Mouse (Mus musculus) G1E (cell line): ENCODE results near the gene Sys1. TPM values are rescaled to one million over a fixed set of nuclear protein-coding genes. Genes with fewer than 3 reads are reported as not detected.

Experiments
- ATAC-seq: 2 replicates; pipeline ENCODE4 v1.8.0; 2016; ENCODE audit warnings: mild to moderate bottlenecking; ENCODE audit not compliant: insufficient number of reproducible peaks, poor library complexity, low FRiP score, severe bottlenecking; ENCODE audit errors: extremely low read depth
- DNase-seq: peaks from one replicate; pipeline ENCODE4 v3.0.0; 2012; ENCODE audit warnings: low spot score
- H3K27me3 ChIP-seq: 2 replicates; pipeline ENCODE4 v1.6.1; 2012; ENCODE audit warnings: mild to moderate bottlenecking, low read length, inconsistent platforms; ENCODE audit not compliant: insufficient read depth
- H3K36me3 ChIP-seq: replicated peaks from 2 replicates; pipeline ENCODE3; 2012; ENCODE audit warnings: mild to moderate bottlenecking, inconsistent platforms
- H3K4me1 ChIP-seq: 2 replicates; pipeline ENCODE4 v1.6.1; 2012; ENCODE audit warnings: low read depth, low read length, inconsistent platforms, mixed read lengths; ENCODE audit not compliant: insufficient read depth
- H3K4me3 ChIP-seq: 2 replicates; pipeline ENCODE4 v1.5.1; 2012; ENCODE audit warnings: low read depth, mild to moderate bottlenecking, inconsistent platforms, low read length, moderate library complexity, mixed read lengths
- H3K9me3 ChIP-seq: replicated peaks from 2 replicates; pipeline ENCODE4 v1.6.1; 2012; ENCODE audit warnings: inconsistent platforms
- CTCF ChIP-seq: IDR thresholded peaks from 2 replicates; pipeline ENCODE4 v1.5.1; 2012; ENCODE audit warnings: low read depth, low read length, inconsistent platforms, mixed read lengths
- GATA1 ChIP-seq: IDR thresholded peaks from 2 replicates; pipeline ENCODE4 v1.6.1; 2012; ENCODE audit warnings: borderline replicate concordance, low read length, inconsistent platforms, mixed read lengths
- GATA2 ChIP-seq: IDR thresholded peaks from 2 replicates; pipeline ENCODE4 v1.6.1; 2012; ENCODE audit warnings: low read depth, low read length, inconsistent platforms, borderline replicate concordance
- POLR2AphosphoS5 ChIP-seq: IDR thresholded peaks from 2 replicates; pipeline ENCODE4 v1.6.1; 2012; ENCODE audit warnings: low read depth, low read length, inconsistent platforms; ENCODE audit not compliant: insufficient replicate concordance
- TAL1 ChIP-seq: conservative IDR thresholded peaks from 2 replicates; pipeline ENCODE4 v1.6.1; 2012; ENCODE audit warnings: low read depth, low read length, inconsistent platforms, mixed read lengths
- polyA plus RNA-seq: library from polyadenylated mRNA; stranded (reverse); fragments of >175 nt; gene quantifications from 2 replicates; pipeline ENCODE4 v1.2.3, GENCODE M21; 2012
- total RNA-seq, 2 experiments: library from RNA; stranded (forward) in 1 of 2; stranded (reverse) in 1 of 2; fragments of 200-1000 nt in 1 of 2; fragments of >200 nt in 1 of 2; fragmentation: Nextera tagmentation in 1 of 2; gene quantifications; 2 replicates each; pipeline ENCODE4 v1.2.3; 2014 to 2017

The Sys1 gene
- total and polyA plus RNA-seq, 3 experiments, result 37.0 to 142 (median 50.6) TPM

DNA sequence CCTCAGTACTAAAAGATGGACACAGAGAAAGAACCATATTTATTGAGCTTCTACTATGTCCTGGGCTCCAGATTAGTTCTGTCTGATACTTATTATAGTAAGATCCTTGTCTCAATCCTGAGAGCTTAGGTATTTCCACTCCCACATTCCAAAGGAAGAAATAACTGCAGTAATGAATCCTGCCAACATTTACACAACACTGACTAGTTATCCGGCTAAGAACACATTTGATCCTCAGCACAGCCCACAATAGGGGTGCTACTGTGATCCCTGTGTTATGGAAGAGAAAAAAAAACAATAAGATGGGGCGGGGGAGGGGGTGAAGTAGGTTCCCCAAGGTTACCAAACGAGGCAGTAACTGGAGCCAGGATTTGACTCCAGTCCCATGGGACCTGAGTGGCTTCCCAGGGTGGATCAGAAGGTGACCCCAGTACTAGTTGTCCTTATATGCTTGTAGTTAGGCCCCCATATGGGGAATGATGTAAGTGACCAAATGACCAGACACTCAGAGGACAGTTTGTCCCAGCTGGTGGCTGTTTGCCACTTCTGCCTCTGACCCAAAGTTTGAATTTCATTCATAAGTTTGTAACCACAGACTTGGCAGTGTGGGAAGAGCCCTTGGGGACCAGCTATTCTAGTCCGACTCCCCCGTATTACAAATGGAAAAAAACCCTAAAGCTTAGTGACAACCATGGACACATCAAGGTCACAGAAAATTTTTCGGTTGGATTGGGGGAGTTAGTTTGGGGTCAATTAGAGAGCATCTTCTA, 1.2 kb upstream of the Sys1 start:
- no peak overlapping the region for H3K4me3 ChIP-seq
- no peaks in the 10 kb centered on the region for H3K9me3 ChIP-seq
- ATAC-seq (no peak), DNase-seq (no peak)
- no peaks in the 10 kb centered on the region for H3K36me3 ChIP-seq
- TF ChIP-seq GATA1, result no peak
- TF ChIP-seq GATA2, result no peak
- no peak for TF ChIP-seq POLR2AphosphoS5
- no peak for TF ChIP-seq CTCF
- TF ChIP-seq TAL1, result no peak
- H3K27me3 ChIP-seq, result peaks cover 20% of the 10 kb centered on the region
- no peaks in the 10 kb centered on the region for H3K4me1 ChIP-seq

- Histone ChIP-seq H3K4me3 (no peak overlapping the region), H3K4me1 (no peaks in the 10 kb centered on the region), H3K9me3 (no peaks in the 10 kb centered on the region), H3K36me3 (no peaks in the 10 kb centered on the region), H3K27me3 (peaks cover 20% of the 10 kb centered on the region)
- ATAC-seq (no peak), DNase-seq (no peak)
- TF ChIP-seq GATA2 (no peak), CTCF (no peak), GATA1 (no peak), POLR2AphosphoS5 (no peak), TAL1 (no peak)
Observed at GRCm38 (mm10) chr2:164456413-164456812, 351 bp upstream of the Sys1 start.

GRCm38 (mm10) chr2:164457942-164458341, 1.2 kb downstream of the Sys1 start:
- Histone ChIP-seq H3K4me3 (no peak overlapping the region), H3K9me3 (no peaks in the 10 kb centered on the region), H3K4me1 (peaks cover 11% of the 10 kb centered on the region), H3K36me3 (peaks cover 6% of the 10 kb centered on the region), H3K27me3 (peaks cover 16% of the 10 kb centered on the region)
- TF ChIP-seq GATA2 (no peak), GATA1 (no peak), TAL1 (no peak), POLR2AphosphoS5 (no peak), CTCF (no peak)
- ATAC-seq (no peak), DNase-seq (no peak)

DNA sequence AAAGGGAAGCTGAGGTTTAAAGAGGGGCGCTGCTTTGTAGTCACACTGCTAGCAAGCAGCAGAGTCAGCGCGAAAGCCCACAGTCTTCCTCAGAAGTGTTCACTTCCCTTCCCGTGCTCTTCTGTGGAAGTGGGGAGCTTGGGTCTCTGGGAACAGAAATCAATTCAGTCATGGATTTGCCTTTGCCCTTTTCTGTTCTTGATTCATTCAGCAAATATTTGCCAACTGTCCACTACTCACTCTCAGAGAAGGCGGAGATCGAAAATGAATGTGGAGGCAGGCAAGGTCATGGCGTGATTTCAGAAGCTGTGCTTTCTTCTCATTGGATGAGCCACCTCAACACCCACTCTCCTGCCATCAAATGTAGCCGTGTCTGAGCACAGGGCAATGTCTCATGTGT, 1.8 kb downstream of the Sys1 start:
- peaks cover 12% of the 10 kb centered on the region for H3K36me3 ChIP-seq
- no peaks in the 10 kb centered on the region for H3K9me3 ChIP-seq
- H3K4me1 ChIP-seq, result peaks cover 17% of the 10 kb centered on the region
- no peak for ATAC-seq
- TF ChIP-seq POLR2AphosphoS5 (no peak), GATA1 (no peak), TAL1 (no peak), CTCF (no peak), GATA2 (no peak)
- DNase-seq, result no peak
- H3K4me3 ChIP-seq, result no peak overlapping the region
- H3K27me3 ChIP-seq, result peaks cover 14% of the 10 kb centered on the region

- H3K9me3 ChIP-seq, result no peaks in the 10 kb centered on the region
- H3K36me3 ChIP-seq, result peaks cover 36% of the 10 kb centered on the region
- peak within 1 kb of the TSS; percentile 98 for H3K4me3 ChIP-seq
- peaks cover 6% of the 10 kb centered on the region for H3K27me3 ChIP-seq
- peaks cover 40% of the 10 kb centered on the region for H3K4me1 ChIP-seq
- peak; percentile 97 for ATAC-seq
- DNase-seq, result peak; percentile 96
- TF ChIP-seq GATA2 (no peak), GATA1 (no peak), POLR2AphosphoS5 (no peak), TAL1 (no peak), CTCF (no peak)
Observed at GRCm38 (mm10) chr2:164460745-164461551, 4.2 kb downstream of the Sys1 start, which contains the start of gene Gm20458. TSS of gene Gm20458 (plus strand) at chr2:164460967.

DNA sequence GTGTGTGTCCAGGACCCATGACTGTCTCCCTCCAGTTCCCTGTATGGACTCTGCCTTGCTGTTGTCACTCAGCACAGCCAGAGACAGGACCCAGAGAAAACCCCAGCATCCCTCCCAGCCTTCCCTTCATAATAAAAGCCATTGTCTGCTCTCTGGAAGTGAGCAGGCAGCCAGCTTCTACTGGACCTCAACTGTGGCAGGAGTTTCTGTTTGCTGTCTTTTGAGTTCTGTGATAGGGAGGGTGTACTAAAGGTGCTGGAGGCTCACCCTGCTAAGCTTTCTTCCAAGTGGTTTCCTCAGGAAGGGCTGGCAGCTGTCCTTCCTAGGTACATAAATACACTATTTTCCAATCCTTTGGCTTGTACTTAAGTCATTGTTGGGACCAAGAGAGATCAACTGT, 8.4 kb downstream of the Sys1 start:
- Histone ChIP-seq H3K4me3 (no peak overlapping the region), H3K36me3 (peaks cover 73% of the 10 kb centered on the region), H3K9me3 (no peaks in the 10 kb centered on the region), H3K4me1 (peaks cover 80% of the 10 kb centered on the region), H3K27me3 (no peaks in the 10 kb centered on the region)
- TF ChIP-seq CTCF (no peak), POLR2AphosphoS5 (no peak), TAL1 (no peak), GATA2 (no peak), GATA1 (no peak)
- ATAC-seq (no peak), DNase-seq (no peak)
